Mouse (Mus musculus): ENCODE data around the gene Gpr182.
A peak's percentile ranks its signal among the peaks of the same experiment; 100 is the strongest.

The Gpr182 gene

GRCm38 (mm10) chr10:127738151-127738882 is 13.2 kb downstream of the Gpr182 start:
- no peak for DNase-seq (ENCODE audit: low spot score)

- DNase-seq (ENCODE audit: low spot score), result no peak
Observed at GRCm38 (mm10) chr10:127737552-127737951, 14.0 kb downstream of the Gpr182 start.

GRCm38 (mm10) chr10:127736916-127737315 is 14.6 kb downstream of the Gpr182 start:
- DNase-seq (ENCODE audit: low spot score), result peak; percentile 58

- DNase-seq (ENCODE audit: low spot score), result no peak
Observed at GRCm38 (mm10) chr10:127736266-127736665, 15.3 kb downstream of the Gpr182 start.

- DNase-seq (ENCODE audit: low spot score), result no peak
Observed at GRCm38 (mm10) chr10:127734434-127734833, 17.1 kb downstream of the Gpr182 start.

- DNase-seq (ENCODE audit: low spot score), result no peak
Observed at GRCm38 (mm10) chr10:127731397-127731796, 20.1 kb downstream of the Gpr182 start.

- DNase-seq (ENCODE audit: low spot score), result no peak
Observed at GRCm38 (mm10) chr10:127730933-127731310, 20.6 kb downstream of the Gpr182 start.

- DNase-seq (ENCODE audit: low spot score), result no peak
Observed at GRCm38 (mm10) chr10:127730285-127730932, 21.1 kb downstream of the Gpr182 start.

GRCm38 (mm10) chr10:127728437-127728836 is 23.1 kb downstream of the Gpr182 start:
- no peak for DNase-seq (ENCODE audit: low spot score)

GRCm38 (mm10) chr10:127725136-127725535 is 26.4 kb downstream of the Gpr182 start:
- no peak for DNase-seq (ENCODE audit: low spot score)

- DNase-seq (ENCODE audit: low spot score), result no peak
Observed at GRCm38 (mm10) chr10:127724178-127724577, 27.4 kb downstream of the Gpr182 start, which contains the start of gene Tac2. Gene Tac2 (plus strand): TSS chr10:127724478.

- no peak for DNase-seq (ENCODE audit: low spot score)
Observed at GRCm38 (mm10) chr10:127721671-127722418, 29.7 kb downstream of the Gpr182 start.

GRCm38 (mm10) chr10:127712736-127713135 is 38.8 kb downstream of the Gpr182 start:
- no peak for DNase-seq (ENCODE audit: low spot score)

GRCm38 (mm10) chr10:127710331-127710730 is 41.2 kb downstream of the Gpr182 start:
- no peak for DNase-seq (ENCODE audit: low spot score)

GRCm38 (mm10) chr10:127708850-127709370 is 42.6 kb downstream of the Gpr182 start:
- no peak for DNase-seq (ENCODE audit: low spot score)

GRCm38 (mm10) chr10:127707721-127708120 is 43.8 kb downstream of the Gpr182 start:
- no peak for DNase-seq (ENCODE audit: low spot score)

- no peak for DNase-seq (ENCODE audit: low spot score)
Observed at GRCm38 (mm10) chr10:127705783-127706182, 45.7 kb downstream of the Gpr182 start.

- no peak for DNase-seq (ENCODE audit: low spot score)
Observed at GRCm38 (mm10) chr10:127704766-127705220, 46.7 kb downstream of the Gpr182 start, which contains the start of gene Myo1a. Gene Myo1a (plus strand): TSS chr10:127705170.

- no peak for DNase-seq (ENCODE audit: low spot score)
Observed at GRCm38 (mm10) chr10:127704293-127704692, 47.2 kb downstream of the Gpr182 start.

- DNase-seq (ENCODE audit: low spot score), result no peak
Observed at GRCm38 (mm10) chr10:127703299-127703698, 48.2 kb downstream of the Gpr182 start.

GRCm38 (mm10) chr10:127698966-127699365 is 52.6 kb downstream of the Gpr182 start:
- no peak for DNase-seq (ENCODE audit: low spot score)

All from lung, postnatal 25 days (tissue).